Comparison of ENCODE assay signal across 8 mouse cellular contexts in the genomic region with DNA sequence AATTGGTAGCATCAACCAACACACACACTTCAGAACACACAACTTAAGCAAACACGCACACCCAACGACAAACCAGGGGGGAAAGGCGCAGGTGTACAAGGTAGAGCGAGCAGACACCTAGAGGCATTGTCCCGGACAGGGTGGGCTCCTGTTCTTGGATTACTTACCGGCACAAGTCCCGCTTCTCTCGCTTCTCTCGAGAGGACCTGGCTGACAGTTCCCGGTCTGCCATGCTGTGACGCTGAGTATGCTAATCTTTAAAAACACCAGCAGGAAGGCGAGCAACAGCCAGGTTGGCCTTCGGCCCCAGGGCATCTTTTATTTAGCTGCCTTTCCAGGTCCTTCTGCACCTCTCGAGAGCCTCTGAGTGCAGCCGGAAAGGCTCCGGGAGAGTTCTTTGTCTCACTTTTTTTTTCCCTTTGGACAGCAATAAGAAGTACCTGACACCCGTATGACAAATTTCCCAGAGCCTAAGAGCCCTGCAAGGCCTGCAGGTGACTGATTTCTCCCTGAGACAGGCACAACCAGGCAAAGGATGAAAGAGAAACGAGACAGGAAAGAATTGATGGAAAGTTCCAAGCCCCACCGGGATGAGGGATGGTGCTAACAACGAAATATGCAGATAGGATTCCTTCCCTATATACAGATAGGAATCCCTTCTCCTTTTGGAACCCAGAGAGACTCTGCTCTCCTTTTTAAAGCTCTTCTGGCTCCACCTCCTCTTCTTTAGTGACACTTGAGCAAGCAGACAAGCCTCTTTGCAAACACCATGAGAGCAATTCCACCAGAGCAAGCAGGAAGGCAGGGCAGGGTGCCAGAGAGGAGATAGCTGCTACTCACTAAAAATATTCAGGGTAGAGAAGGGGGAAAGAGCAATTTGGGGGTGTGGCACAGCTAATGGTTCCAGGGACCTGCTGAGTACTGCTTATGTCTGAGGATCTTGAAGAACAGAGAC. TPM values are rescaled to one million over a fixed set of nuclear protein-coding genes. Genes with fewer than 3 reads are reported as not detected.
A peak's percentile ranks its signal among the peaks of the same experiment; 100 is the strongest.
DNase-seq lines count a peak whose midpoint lies in the region; ATAC-seq and TF ChIP-seq lines count a peak whose summit lies in the region.

A gene (minus strand): TSS at position 667 of the 955 bp plus-strand sequence.

- 6% methylated on average over 20 of the region's 20 CpGs for WGBS in intestine, embryonic 15.5 days
- 13% methylated on average over 20 of the region's 20 CpGs for WGBS in liver, embryonic 14.5 days (ENCODE audit: insufficient replicate concordance)
- WGBS in neural tube, embryonic 15.5 days, result 13% methylated on average over 20 of the region's 20 CpGs

- DNase-seq in urinary bladder, postnatal 14 days (ENCODE audit: low spot score), result peak; percentile 16
- DNase-seq in urinary bladder, postnatal 4 days (ENCODE audit: low spot score in 2 of 2), result no peak
- no peak for DNase-seq in gonadal fat pad, adult 2 months (ENCODE audit: low read depth)
- no peak for DNase-seq in liver, embryonic 14.5 days (ENCODE audit: low read depth in 3 of 3, low spot score in 3 of 3)
- DNase-seq in testis, postnatal 14 days (ENCODE audit: low spot score), result no peak
- no peak for DNase-seq in cerebellum, adult 9-10 months

- peak within 1 kb of the TSS; percentile 59 for H3K4me2 ChIP-seq in intestine, embryonic 15.5 days (replicated peaks)
- H3K4me2 ChIP-seq in liver, embryonic 14.5 days (ENCODE audit: low read depth), result peak within 1 kb of the TSS; percentile 7
- H3K4me2 ChIP-seq in neural tube, embryonic 15.5 days, result peak within 1 kb of the TSS; percentile 59

- no peaks in the 10 kb centered on the region for H3K9me3 ChIP-seq in intestine, embryonic 15.5 days
- H3K9me3 ChIP-seq in liver, embryonic 14.5 days (ENCODE audit: control insufficient read depth, low read length), result no peaks in the 10 kb centered on the region
- H3K9me3 ChIP-seq in neural tube, embryonic 15.5 days (replicated peaks), result no peaks in the 10 kb centered on the region

- H3K4me1 ChIP-seq in intestine, embryonic 15.5 days (replicated peaks), result 0 out of 2 replicates have a peak, but pooled peaks cover 5% of the 10 kb centered on the region
- peaks cover 0 to 5% of the 10 kb centered on the region in 2 experiments; a peak in 1 of 4 replicates for H3K4me1 ChIP-seq in liver, embryonic 14.5 days (replicated peaks; ENCODE audit: control insufficient read depth in 2 of 2, insufficient read depth in 2 of 2, low read length in 1 of 2)
- peaks cover 14% of the 10 kb centered on the region for H3K4me1 ChIP-seq in neural tube, embryonic 15.5 days

- TF ChIP-seq EP300 in liver, embryonic 14.5 days (IDR thresholded peaks at IDR 0.05; ENCODE audit: low read depth), result no peak

- H3K36me3 ChIP-seq in intestine, embryonic 15.5 days, result no peaks in the 10 kb centered on the region
- H3K36me3 ChIP-seq in liver, embryonic 14.5 days (replicated peaks; ENCODE audit: control insufficient read depth, insufficient read depth, low read depth), result no peaks in the 10 kb centered on the region
- H3K36me3 ChIP-seq in neural tube, embryonic 15.5 days, result no peaks in the 10 kb centered on the region

- H3K9ac ChIP-seq in intestine, embryonic 15.5 days, result 0 out of 2 replicates have a peak within 1 kb of the TSS, but pooled peaks have one; percentile 1
- no peak within 1 kb of the TSS for H3K9ac ChIP-seq in liver, embryonic 14.5 days (replicated peaks)
- peak within 1 kb of the TSS; percentile 37 for H3K9ac ChIP-seq in neural tube, embryonic 15.5 days (replicated peaks)

- no peak for TF ChIP-seq CTCF in liver, embryonic 14.5 days (IDR thresholded peaks at IDR 0.05; ENCODE audit: low read depth)

- H3K4me3 ChIP-seq in intestine, embryonic 15.5 days (replicated peaks), result peak within 1 kb of the TSS; percentile 30
- H3K4me3 ChIP-seq in liver, embryonic 14.5 days (ENCODE audit: insufficient read depth in 1 of 2, low read depth in 2 of 2, low read length in 2 of 2), result no peak within 1 kb of the TSS
- H3K4me3 ChIP-seq in neural tube, embryonic 15.5 days (replicated peaks), result peak within 1 kb of the TSS; percentile 31

- peak; percentile 64 for ATAC-seq in intestine, embryonic 15.5 days
- ATAC-seq in liver, embryonic 14.5 days (ENCODE audit: insufficient read depth), result no peak
- ATAC-seq in neural tube, embryonic 15.5 days (ENCODE audit: low FRiP score), result no peak; the same call in 1 of the 2 replicates

- H3K27ac ChIP-seq in intestine, embryonic 15.5 days, result no peak within 1 kb of the TSS
- H3K27ac ChIP-seq in liver, embryonic 14.5 days, result no peak within 1 kb of the TSS
- no peak within 1 kb of the TSS for H3K27ac ChIP-seq in neural tube, embryonic 15.5 days (replicated peaks)

- H3K27me3 ChIP-seq in intestine, embryonic 15.5 days (replicated peaks), result no peaks in the 10 kb centered on the region
- no peaks in the 10 kb centered on the region for H3K27me3 ChIP-seq in liver, embryonic 14.5 days (ENCODE audit: control insufficient read depth, insufficient read depth, low read length)
- no peaks in the 10 kb centered on the region for H3K27me3 ChIP-seq in neural tube, embryonic 15.5 days (replicated peaks)

RNA-seq across cellular contexts. Expression of the gene that starts here (rescaled TPM):
- polyA plus RNA-seq in gonadal fat pad, adult 2 months (2012; rRNA removed), result 28.3 and 41.5 TPM in 2 replicates
- 1.5 and 2.0 TPM in 2 replicates for polyA plus RNA-seq in intestine, embryonic 15.5 days (2015; fragmentation: Nextera tagmentation; extraction: Ambion mirVana)
- polyA plus RNA-seq in liver, embryonic 14.5 days (2012; rRNA removed), result 0.42 and 0.77 TPM in 2 replicates
- 0.25 and 0.59 TPM in 2 replicates for polyA plus RNA-seq in liver, embryonic 14.5 days (2014; fragmentation: Nextera tagmentation; extraction: Ambion mirVana)
- 1.6 TPM in 2 replicates for polyA plus RNA-seq in neural tube, embryonic 15.5 days (2015; fragmentation: Nextera tagmentation; extraction: Ambion mirVana)

Comparison
In these comparisons a context has a peak if more than half of its experiments do, and no peak if none do; other contexts are left out.
1. H3K4me2 ChIP-seq: peak in every context shown above with its lines; median percentile 59 in intestine, embryonic 15.5 days; 59 in neural tube, embryonic 15.5 days; 7 in liver, embryonic 14.5 days.
2. H3K4me3 ChIP-seq: peak in intestine, embryonic 15.5 days (single experiment) and neural tube, embryonic 15.5 days (single experiment); none in liver, embryonic 14.5 days (0 of 2).